Mouse (Mus musculus): ENCODE results near the gene Efcab6.

Gene Efcab6

GRCm38 (mm10) chr15:84056083-84056482 is 9.1 kb downstream of the Efcab6 start:
- no peak for DNase-seq

- peak; percentile 76 for DNase-seq
Observed at GRCm38 (mm10) chr15:84053859-84054258, 11.3 kb downstream of the Efcab6 start.

DNA sequence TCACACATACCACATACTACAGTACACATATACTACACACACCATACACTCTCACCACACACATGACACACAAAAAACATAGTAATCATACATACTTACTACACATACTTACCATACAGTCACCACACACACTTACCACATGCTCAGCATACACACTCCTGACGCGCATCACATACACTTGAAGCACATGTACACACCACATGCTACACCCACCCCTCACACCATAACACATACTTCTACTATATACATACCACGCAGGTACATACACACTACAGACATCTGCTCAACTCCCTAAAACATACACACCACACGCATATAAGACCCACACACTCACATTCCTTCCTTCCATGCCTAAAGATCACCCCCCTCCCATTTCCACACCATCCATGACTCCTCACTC is 11.9 kb downstream of the Efcab6 start:
- DNase-seq: no peak

DNA sequence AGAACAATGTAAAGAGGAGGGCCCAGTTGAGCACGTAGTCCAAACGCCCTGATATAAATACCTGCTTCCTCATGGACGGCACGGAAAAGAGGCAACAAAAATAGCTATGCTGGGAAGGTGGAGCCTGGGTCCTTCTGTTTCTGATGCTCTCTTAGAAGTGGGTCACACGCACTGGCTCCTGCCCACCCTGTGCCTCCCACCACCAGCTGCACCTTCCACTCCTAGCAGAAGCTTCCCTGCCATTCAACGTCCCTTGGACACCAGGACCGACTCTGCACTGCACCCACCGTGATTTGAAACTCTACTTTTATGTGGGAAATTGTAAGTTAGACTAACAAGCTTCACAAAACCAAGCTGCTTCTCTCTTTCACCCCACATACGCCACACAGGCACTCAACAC is 12.8 kb downstream of the Efcab6 start:
- no peak for DNase-seq

GRCm38 (mm10) chr15:84049570-84049969 is 15.6 kb downstream of the Efcab6 start:
- no peak for DNase-seq

GRCm38 (mm10) chr15:84045562-84045961 is 19.6 kb downstream of the Efcab6 start:
- DNase-seq: no peak

GRCm38 (mm10) chr15:84037067-84037466 is 28.1 kb downstream of the Efcab6 start:
- no peak for DNase-seq

DNA sequence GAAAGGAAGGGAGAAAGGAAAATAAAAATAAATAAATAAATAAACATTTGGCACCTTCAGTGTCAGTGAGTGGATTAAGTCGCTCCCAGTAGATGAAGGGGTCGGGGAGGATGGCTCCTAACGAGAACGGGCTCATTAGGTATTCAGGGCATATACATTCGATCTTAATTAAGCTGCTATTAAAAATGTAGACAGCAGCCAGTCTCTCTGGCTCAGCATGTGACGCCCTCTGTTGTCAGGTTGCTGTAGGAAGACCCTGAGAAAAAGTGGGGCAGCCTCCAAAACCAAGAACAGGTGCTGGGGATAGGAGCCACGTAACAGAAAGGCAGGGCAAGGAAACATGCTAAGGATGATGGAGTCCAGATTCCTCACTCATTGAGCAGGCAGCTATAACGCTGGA is 39.5 kb downstream of the Efcab6 start:
- no peak for DNase-seq

DNA sequence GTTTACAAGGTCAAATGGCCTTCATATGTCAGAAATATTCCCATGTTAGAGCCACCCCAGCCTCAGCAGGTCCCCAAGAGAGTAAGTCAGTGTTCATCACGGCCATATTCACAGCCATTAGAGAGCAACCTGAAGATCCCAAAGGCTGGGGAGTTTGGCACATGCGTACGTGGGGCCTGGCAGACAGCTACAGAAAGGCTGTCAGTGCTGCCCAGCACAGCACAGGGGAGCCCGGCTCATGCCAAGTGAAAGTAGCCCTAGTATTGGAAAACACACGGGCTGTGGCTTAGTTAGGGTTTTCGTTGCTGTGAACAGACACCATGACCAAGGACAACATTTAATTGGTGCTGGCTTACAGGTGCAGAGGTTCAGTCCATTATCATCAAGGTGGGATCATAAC is 40.3 kb downstream of the Efcab6 start:
- DNase-seq: no peak

- DNase-seq: no peak
Observed at GRCm38 (mm10) chr15:84009366-84010083, 55.7 kb downstream of the Efcab6 start.

DNA sequence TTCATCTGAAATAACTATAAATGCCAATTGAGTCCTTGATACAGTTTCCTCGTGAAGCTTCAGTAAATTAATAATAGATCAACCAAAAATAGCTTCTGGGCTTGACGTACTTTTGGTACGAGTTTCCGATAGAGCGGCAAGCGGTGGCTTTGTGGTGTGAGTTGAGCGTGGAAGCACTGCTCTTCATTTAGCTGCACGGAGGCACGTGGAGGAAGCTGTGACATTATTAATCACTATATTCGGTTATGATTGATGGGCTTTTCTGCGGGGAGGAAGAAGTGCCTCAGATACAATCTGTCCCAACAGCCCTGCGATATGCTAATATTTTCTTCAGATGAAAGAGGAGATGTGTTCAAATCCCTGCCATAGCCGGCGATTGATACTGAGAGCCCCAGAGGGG is 60.9 kb downstream of the Efcab6 start:
- DNase-seq: no peak

- no peak for DNase-seq
Observed at GRCm38 (mm10) chr15:83999071-83999470, 66.1 kb downstream of the Efcab6 start.

GRCm38 (mm10) chr15:83998586-83998985 is 66.6 kb downstream of the Efcab6 start:
- no peak for DNase-seq

DNA sequence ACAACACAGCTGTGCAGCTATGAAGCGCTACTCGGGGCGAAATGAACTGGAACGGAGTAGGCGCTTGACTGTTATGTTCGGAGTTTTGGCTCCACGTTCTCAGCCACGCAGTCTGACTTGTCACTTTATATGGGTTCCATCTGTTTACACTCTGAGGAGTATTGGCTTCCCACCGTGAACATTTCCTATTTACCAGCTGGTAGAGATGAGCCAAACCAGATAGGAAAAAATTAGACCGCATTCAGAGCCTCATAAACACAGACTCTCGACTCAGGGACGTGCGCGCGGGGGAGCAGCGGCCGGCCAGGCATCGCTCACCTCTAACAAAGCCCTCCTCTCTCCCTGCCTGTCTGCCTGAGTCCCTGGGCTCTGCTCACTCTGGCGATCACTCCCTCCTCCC is 67.1 kb downstream of the Efcab6 start:
- DNase-seq: peak; percentile 21

- peak; percentile 27 for DNase-seq
Observed at GRCm38 (mm10) chr15:83997550-83997949, 67.6 kb downstream of the Efcab6 start.

DNA sequence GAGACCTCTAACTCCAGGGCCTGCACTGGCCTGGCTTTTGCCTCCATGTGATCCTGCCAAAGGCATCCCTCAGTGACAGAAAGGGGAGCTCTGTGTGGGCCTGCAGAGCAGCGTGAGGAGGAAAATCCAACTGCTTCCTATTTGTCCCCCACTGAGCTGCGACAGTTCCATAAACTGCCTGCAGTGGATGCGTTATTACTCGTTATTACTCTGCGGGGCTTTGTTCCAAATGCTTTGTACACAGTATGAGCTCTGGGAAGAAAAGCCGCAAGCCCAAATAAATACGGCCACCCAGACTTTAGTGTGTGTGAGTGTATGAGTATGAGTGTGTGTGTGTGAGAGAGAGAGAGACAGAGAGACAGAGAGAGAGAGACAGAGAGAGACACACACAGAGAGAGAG is 68.3 kb downstream of the Efcab6 start:
- no peak for DNase-seq

DNA sequence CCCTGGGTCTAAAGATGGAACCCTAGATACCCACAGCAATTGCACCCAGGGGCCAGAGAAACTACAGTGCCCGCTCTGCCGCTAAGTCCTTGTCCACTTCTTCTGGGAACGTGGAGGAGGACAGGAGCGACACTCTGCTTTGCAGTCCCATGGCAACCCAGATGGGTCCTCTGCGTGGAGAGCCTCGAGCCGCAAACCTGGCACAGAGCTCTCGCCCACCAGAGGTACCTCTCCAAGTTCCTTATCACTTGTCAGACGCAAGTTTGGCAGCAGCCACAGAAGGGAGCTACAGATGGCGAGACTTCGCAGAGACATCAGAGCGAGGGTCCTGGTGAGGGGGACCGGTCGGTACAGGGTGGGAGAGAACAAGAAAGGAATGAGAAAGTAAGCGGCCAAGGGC is 73.0 kb downstream of the Efcab6 start:
- DNase-seq: no peak

- no peak for DNase-seq
Observed at GRCm38 (mm10) chr15:83991461-83991860, 73.7 kb downstream of the Efcab6 start.

GRCm38 (mm10) chr15:83989241-83989640 is 75.9 kb downstream of the Efcab6 start:
- no peak for DNase-seq

GRCm38 (mm10) chr15:83988087-83988486 is 77.1 kb downstream of the Efcab6 start:
- no peak for DNase-seq

- no peak for DNase-seq
Observed at GRCm38 (mm10) chr15:83982186-83982936, 82.8 kb downstream of the Efcab6 start.

GRCm38 (mm10) chr15:83978865-83979264 is 86.3 kb downstream of the Efcab6 start:
- DNase-seq: no peak

GRCm38 (mm10) chr15:83977108-83977507 is 88.1 kb downstream of the Efcab6 start:
- DNase-seq: no peak

GRCm38 (mm10) chr15:83972206-83972605 is 93.0 kb downstream of the Efcab6 start:
- no peak for DNase-seq

DNA sequence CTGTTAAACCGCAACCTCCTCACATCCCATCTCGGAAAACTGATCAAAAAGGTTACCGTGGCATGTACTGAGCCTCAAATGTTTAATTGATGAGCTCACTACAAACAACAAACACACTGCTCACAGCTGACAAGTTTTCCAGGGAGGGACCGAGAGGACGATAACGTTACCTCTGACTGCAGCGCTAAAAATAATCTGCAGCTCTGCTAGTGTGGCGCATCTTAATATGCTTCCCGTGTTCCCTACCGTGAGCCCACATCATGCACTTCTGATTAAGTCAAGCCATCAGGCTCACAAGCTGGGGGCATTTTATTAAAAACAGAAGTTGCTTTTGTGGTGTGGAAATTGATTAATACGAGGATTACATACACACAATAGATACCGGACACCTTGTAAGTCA is 97.4 kb downstream of the Efcab6 start:
- DNase-seq: no peak

Measured in lung, postnatal 14 days (tissue).